Mouse (Mus musculus): ENCODE measurements around the gene Scd4. TPM values are rescaled to one million over a fixed set of nuclear protein-coding genes. Genes with fewer than 3 reads are reported as not detected.

Scd4 gene
- polyA plus RNA-seq, 1 experiment from 2014 or later = 0.12 TPM

DNA sequence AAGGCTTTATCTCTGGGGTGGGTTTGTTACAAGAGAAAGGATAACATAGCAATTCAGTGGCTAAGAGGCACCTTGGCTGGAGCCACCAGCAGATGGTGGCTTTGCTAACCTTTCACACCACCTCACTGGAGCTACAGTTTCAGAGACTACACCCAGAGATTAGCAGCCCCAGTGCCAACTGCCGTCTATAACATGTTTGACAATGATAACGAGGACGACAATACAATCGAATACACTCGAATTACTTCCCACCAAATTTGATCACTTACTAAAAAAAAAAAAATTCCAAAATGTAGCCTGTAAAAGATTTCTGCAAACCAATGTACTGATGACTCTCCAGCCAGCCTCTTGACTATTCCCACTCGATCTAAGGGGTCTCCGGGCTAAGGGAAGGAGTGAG is 62.1 kb downstream of the Scd4 start:
- Histone ChIP-seq H3K27ac (no peak overlapping the region), H3K9ac (ENCODE audit: low read depth, low read length) (no peak overlapping the region), H3K4me2 (ENCODE audit: low read length) (no peak overlapping the region), H3K9me3 (replicated peaks; ENCODE audit: low read length) (no peaks in the 10 kb centered on the region), H3K27me3 (ENCODE audit: insufficient read depth, low read length) (no peaks in the 10 kb centered on the region), H3K36me3 (ENCODE audit: insufficient read depth, low read length) (no peaks in the 10 kb centered on the region), H3K4me3 (replicated peaks; ENCODE audit: low read depth, low read length) (no peak overlapping the region), H3K4me1 (replicated peaks; ENCODE audit: insufficient read depth, low read length) (no peaks in the 10 kb centered on the region)
- DNase-seq (ENCODE audit: low spot score) (no peak), ATAC-seq (replicated peaks; ENCODE audit: low FRiP score, low read depth) (no peak)
- WGBS = 86% methylated on average over 7 of the region's 7 CpGs
- TF ChIP-seq CTCF (IDR thresholded peaks at IDR 0.05; ENCODE audit: low read depth) = no peak

Small RNA genes lying within 50 kb of the gene (microRNA-seq; reads per million reads assigned to microRNA genes)
- not detected for gene Mir5114

Other genes with a start within 250 kb of the Scd4 start
- gene Chuk, start 225.6 kb upstream of the Scd4 start, polyA plus RNA-seq (2015; fragmentation: Nextera tagmentation; extraction: Ambion mirVana) = 43.3 and 47.5 TPM in 2 replicates
- gene Cwf19l1, start 197.2 kb upstream of the Scd4 start, polyA plus RNA-seq (2015; fragmentation: Nextera tagmentation; extraction: Ambion mirVana) = 23.7 and 24.1 TPM in 2 replicates
- 89.6 and 93.1 TPM in 2 replicates for gene Bloc1s2, start 186.6 kb upstream of the Scd4 start, polyA plus RNA-seq (2015; fragmentation: Nextera tagmentation; extraction: Ambion mirVana)
- 0.08 TPM in 1 of 2 replicates, not detected in the other for gene Pkd2l1, start 140.7 kb upstream of the Scd4 start, polyA plus RNA-seq (2015; fragmentation: Nextera tagmentation; extraction: Ambion mirVana)
- 0.28 and 0.66 TPM in 2 replicates for gene Scd3, start 129.8 kb upstream of the Scd4 start, polyA plus RNA-seq (2015; fragmentation: Nextera tagmentation; extraction: Ambion mirVana)
- gene Scd2, start 39.4 kb upstream of the Scd4 start, polyA plus RNA-seq (2015; fragmentation: Nextera tagmentation; extraction: Ambion mirVana) = 78.4 and 81.1 TPM in 2 replicates
- gene Scd1, start 74.8 kb downstream of the Scd4 start, polyA plus RNA-seq (2015; fragmentation: Nextera tagmentation; extraction: Ambion mirVana) = 2.0 and 2.2 TPM in 2 replicates
- gene Wnt8b, start 160.4 kb downstream of the Scd4 start, polyA plus RNA-seq (2015; fragmentation: Nextera tagmentation; extraction: Ambion mirVana) = 0.88 and 1.8 TPM in 2 replicates
- gene Sec31b, start 212.8 kb downstream of the Scd4 start, polyA plus RNA-seq (2015; fragmentation: Nextera tagmentation; extraction: Ambion mirVana) = 1.0 and 1.2 TPM in 2 replicates
- gene Gm20538, start 219.7 kb downstream of the Scd4 start, polyA plus RNA-seq (2015; fragmentation: Nextera tagmentation; extraction: Ambion mirVana) = 1.2 TPM in 1 of 2 replicates, not detected in the other
- gene Ndufb8, start 222.3 kb downstream of the Scd4 start, polyA plus RNA-seq (2015; fragmentation: Nextera tagmentation; extraction: Ambion mirVana) = 963 and 1,015 TPM in 2 replicates
- gene Hif1an, start 229.8 kb downstream of the Scd4 start, polyA plus RNA-seq (2015; fragmentation: Nextera tagmentation; extraction: Ambion mirVana) = 16.4 and 18.0 TPM in 2 replicates